Mouse (Mus musculus): ENCODE measurements around the gene Tfap4.
"Not testable (repeated sequence)": the region's sequence is repeated elsewhere in the genome, so short reads cannot be mapped to it uniquely, and the experiment has no call there.

GRCm38 (mm10) chr16:4527373-4527772, 32.3 kb downstream of the Tfap4 start:
- TF ChIP-seq EP300 (IDR thresholded peaks at IDR 0.05; ENCODE audit: insufficient read depth, low read depth, low read length); POLR2A (IDR thresholded peaks at IDR 0.05; ENCODE audit: insufficient read depth, low read length); CTCF (IDR thresholded peaks at IDR 0.05; ENCODE audit: low read depth, low read length): not testable (repeated sequence)
